Mouse (Mus musculus): ENCODE results near the gene 6430550D23Rik.

Gene 6430550D23Rik

GRCm38 (mm10) chr2:156007888-156008532 lies at the start of gene 6430550D23Rik, which contains the start of gene Ergic3:
6430550D23Rik (minus strand) TSS chr2:156007977.
Ergic3 (plus strand) TSS chr2:156008045.
- DNase-seq, result peak; percentile 99

DNA sequence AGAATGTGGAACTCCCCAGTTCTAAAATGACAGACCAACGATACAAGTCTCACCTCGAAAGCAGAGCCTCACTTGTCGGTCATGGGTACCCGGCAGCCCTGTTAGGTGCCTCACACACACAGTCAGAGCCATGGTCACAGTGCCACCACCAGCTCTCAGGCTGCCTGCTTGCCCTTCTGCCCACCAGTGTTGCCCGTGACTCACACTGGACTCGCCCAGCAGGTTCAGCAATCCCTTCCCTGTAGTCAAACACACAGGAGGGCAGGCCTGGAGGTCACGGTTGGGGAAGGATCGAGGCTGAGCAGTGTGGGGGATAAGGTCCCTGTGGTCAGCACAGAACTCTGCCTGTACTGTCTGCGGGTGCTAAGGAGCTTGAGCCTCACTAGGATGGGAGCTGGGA lies 45.0 kb upstream of the 6430550D23Rik start, which contains the start of gene Fer1l4:
Gene Fer1l4, minus strand, starts transcription at position 132 of the 400 bp plus-strand sequence.
- DNase-seq, result no peak

DNA sequence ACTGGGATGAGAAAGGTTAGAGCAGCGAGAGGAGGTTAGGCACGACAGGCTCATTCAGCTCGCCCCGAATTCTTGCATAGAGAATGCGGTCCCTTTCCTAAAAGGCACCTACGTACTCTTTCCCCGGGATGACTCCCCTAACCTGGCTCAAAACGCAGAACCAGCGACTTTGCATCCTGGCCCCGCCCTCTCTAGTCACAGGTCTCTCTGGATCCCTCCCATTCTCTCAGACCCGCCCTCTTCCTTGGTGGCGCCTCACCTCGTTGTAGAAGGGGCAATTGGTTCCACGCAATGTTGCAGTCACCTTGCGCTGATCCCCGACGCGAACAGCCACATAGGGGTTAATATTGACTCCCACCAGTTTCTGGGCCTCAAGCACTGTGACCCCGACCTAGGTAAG lies 40.2 kb upstream of the 6430550D23Rik start:
- peak; percentile 30 to 57 for DNase-seq

GRCm38 (mm10) chr2:156042903-156043302 lies 35.1 kb upstream of the 6430550D23Rik start:
- DNase-seq, result no peak

- DNase-seq, result no peak
Observed at GRCm38 (mm10) chr2:156039390-156039789, 31.6 kb upstream of the 6430550D23Rik start.

DNA sequence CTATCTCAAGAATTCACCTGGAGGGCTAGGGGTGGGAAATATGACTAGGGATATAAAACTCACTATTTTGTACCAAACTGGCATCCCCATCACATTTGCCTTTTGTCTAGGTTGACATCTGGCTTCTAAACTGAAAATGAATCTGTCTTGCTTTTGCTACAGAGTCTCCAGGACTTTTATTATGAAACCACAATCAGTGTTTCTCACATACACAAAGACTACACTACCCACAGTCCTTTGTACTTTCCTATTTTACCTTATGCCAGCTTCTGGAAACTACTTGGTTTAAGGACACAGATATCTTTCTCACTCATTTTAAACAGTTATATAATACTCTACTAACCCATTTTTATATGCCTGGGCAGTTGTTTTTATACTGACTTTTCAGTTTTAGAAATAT lies 17.7 kb upstream of the 6430550D23Rik start:
- DNase-seq, result no peak

GRCm38 (mm10) chr2:156021765-156022164 lies 14.0 kb upstream of the 6430550D23Rik start:
- no peak for DNase-seq

GRCm38 (mm10) chr2:156021219-156021618 lies 13.4 kb upstream of the 6430550D23Rik start:
- DNase-seq, result no peak

- DNase-seq, result no peak
Observed at GRCm38 (mm10) chr2:156018106-156018505, 10.3 kb upstream of the 6430550D23Rik start.

DNA sequence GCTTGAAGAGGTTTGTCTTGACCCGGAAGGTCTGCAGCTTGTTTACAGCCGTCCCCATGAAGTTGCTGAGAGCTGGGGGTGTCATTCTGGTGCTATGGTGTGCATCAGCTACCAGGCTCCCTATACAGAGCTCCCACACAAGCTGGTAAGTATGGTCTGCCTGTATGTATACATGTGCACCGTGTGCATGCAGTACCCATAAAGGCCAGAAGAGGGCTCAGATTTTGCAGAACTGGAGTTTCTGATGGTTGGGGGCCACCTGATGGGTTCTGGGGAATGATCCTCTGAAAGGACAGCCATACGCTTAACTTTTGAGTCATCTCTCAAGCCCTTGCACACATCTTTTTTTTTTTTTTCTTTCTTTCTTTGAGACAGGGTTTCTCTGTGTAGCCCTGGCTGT lies 2.4 kb downstream of the 6430550D23Rik start:
- DNase-seq, result no peak

GRCm38 (mm10) chr2:155991863-155992321 lies 15.9 kb downstream of the 6430550D23Rik start:
- no peak for DNase-seq

DNA sequence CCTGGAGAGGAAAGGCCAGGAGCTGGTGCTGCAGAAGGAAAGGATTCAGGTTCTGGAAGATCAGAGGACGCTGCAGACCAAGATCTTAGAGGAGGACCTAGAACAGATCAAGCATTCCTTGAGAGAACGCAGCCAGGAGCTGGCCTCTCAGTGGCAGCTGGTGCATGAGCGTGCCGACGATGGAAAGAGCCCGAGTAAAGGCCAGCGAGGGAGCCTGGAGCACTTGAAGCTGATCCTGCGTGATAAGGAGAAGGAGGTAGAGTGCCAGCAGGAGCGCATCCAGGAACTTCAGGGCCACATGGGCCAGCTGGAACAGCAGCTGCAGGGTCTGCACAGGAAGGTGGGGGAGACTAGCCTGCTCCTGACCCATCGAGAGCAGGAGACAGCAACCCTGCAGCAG lies 16.6 kb downstream of the 6430550D23Rik start:
- no peak for DNase-seq

- DNase-seq, result peak in 1 of 2 experiments; percentile 54
Observed at GRCm38 (mm10) chr2:155989085-155989484, 18.7 kb downstream of the 6430550D23Rik start.

DNA sequence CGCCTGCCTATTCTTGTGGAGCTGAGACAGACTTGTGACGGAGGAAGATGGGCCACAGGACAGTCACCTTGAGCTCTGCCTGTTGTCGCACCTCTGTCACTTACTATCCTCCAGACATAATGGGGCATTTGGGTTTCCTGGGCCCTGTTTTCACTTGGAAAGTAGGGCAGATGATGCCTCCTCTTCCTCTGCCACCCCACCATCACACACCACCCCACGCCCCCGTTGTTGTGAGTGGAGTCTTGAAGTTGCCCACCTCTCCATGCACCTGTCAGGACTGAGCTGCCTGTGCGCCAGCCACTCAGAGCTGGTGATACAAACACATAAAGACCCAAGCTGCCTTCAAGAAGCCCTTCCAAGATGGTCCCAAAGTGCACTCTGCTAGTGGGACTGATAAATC lies 20.6 kb downstream of the 6430550D23Rik start:
- DNase-seq, result peak; percentile 40 to 64

DNA sequence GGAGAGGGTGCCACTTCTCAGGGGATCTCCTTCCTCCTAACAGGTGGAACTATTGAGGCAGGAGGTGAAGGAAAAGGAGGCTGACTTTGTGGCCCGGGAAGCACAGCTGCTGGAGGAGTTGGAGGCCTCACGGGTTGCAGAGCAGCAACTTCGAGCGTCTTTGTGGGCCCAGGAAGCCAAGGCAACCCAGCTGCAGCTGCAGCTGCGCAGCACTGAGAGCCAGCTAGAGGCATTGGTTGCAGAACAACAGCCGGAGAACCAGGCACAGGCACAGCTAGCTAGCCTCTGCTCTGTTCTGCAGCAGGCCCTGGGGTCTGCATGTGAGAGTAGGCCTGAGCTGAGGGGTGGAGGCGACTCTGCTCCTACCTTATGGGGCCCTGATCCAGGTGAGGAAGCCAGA lies 22.0 kb downstream of the 6430550D23Rik start:
- DNase-seq, result peak; percentile 79 to 87

DNA sequence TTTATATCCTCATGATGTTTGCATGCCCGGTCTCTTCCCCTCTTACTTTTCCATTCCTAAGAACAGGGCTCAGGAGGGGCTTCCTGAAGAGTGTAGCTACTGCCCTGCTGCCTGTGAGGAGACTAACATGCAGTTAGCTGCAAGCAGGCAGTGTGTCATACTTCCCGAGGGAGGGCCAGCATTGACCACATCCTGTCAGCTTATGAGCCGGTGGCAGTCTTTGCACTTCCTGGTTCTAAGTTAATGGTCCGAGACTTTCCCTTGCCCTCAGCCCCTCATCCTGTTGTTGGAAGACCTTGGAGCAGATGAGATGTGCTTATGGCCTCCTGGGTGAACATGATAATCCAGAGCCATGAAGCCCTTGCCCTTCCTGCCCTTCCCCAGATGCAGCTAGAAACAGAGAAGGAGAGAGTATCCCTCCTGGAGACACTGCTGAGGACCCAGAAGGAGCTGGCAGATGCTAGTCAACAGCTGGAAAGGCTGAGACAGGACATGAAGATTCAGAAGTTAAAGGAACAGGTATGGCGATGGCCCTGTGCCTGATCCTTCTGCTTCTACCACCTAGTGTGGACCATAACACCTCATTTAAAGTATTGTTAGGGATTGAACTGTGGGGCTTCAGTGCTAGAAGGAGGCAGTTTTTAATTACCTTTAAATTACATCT lies 28.3 kb downstream of the 6430550D23Rik start:
- DNase-seq, result peak; percentile 58 to 74

DNA sequence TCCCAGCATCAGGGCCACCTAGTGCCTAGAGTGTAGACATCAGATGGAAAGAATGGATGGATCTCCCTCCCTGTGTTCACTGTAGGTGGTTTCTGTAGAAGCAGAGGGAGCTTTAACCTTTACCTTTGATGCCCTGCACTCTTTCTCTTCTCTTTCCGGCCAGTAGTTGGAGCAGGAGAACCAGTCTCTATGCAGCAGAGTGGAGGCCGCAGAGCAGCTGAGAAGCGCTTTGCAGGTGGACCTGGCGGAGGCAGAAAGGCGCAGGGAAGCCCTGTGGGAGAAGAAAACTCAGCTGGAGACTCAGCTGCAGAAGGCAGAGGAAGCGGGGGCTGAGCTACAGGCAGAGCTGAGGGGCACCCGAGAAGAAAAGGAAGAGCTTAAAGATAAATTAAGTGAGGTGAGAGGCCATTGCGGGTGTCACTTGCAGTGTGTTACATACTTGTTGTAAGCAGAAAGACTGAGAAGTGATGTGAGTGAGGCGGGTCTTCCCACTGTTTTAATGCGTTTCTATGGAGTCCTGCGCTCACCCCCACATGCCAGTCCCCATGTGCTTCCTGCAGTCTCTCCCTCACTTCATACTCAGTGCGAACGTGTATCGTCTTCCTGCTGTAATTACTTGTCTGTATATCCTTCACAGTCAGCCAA lies 33.6 kb downstream of the 6430550D23Rik start:
- peak; percentile 71 to 83 for DNase-seq

- DNase-seq, result no peak
Observed at GRCm38 (mm10) chr2:155973348-155973747, 34.4 kb downstream of the 6430550D23Rik start.

DNA sequence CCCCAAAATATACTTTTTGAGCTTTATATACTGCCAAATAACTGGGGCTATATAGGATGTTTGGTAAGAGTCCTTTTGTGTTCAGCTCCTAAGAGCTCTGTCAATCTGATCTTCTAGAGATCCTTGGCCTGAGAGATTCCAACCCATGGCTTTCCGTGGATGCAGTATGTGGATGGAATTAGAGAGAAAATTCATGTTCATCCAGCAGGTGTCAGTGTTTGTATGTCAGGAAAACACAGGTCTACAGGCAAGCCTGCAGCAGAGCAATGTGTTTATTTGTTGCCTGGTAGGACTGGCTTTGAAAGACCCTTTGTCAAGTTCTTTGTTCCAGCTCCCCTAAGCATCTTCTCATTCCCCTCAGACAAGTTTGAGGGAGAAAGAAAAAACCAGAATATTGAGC lies 44.8 kb downstream of the 6430550D23Rik start:
- no peak for DNase-seq

GRCm38 (mm10) chr2:155961862-155962261 lies 45.9 kb downstream of the 6430550D23Rik start:
- no peak for DNase-seq

GRCm38 (mm10) chr2:155959981-155960380 lies 47.8 kb downstream of the 6430550D23Rik start:
- DNase-seq, result no peak

GRCm38 (mm10) chr2:155956134-155957059 lies 51.4 kb downstream of the 6430550D23Rik start, which contains the start of gene Cep250:
Cep250 (plus strand) TSS chr2:155956458.
- DNase-seq, result peak; percentile 83 to 88
